Mouse (Mus musculus) erythroblast, adult 5-6 weeks (primary cell): ENCODE results near the gene Kif3c. TPM values are rescaled to one million over a fixed set of nuclear protein-coding genes. Genes with fewer than 3 reads are reported as not detected.

Source experiments
- ATAC-seq: replicated peaks from 2 replicates; pipeline ENCODE4 v1.8.0; 2016; ENCODE audit warnings: moderate number of reproducible peaks, mild to moderate bottlenecking, moderate TSS enrichment, inconsistent platforms; ENCODE audit not compliant: poor library complexity, low FRiP score, severe bottlenecking
- total RNA-seq, 2 experiments: library from RNA; stranded (forward) in 1 of 2; stranded (reverse) in 1 of 2; fragments of 150-400 nt in 1 of 2; fragments of 200-764, 138-1000 nt in 1 of 2; gene quantifications; 2 replicates each; pipeline versions ENCODE4 v1.2.3 to v1.2.4; 2015 to 2017; ENCODE audit warnings: low replicate concordance in 2 of 2

The Kif3c gene
- total RNA-seq (2015; ENCODE audit: low replicate concordance) (not detected in 2 replicates), total RNA-seq (2017; ENCODE audit: low replicate concordance) (1.5 and 1.8 TPM in 2 replicates)

DNA sequence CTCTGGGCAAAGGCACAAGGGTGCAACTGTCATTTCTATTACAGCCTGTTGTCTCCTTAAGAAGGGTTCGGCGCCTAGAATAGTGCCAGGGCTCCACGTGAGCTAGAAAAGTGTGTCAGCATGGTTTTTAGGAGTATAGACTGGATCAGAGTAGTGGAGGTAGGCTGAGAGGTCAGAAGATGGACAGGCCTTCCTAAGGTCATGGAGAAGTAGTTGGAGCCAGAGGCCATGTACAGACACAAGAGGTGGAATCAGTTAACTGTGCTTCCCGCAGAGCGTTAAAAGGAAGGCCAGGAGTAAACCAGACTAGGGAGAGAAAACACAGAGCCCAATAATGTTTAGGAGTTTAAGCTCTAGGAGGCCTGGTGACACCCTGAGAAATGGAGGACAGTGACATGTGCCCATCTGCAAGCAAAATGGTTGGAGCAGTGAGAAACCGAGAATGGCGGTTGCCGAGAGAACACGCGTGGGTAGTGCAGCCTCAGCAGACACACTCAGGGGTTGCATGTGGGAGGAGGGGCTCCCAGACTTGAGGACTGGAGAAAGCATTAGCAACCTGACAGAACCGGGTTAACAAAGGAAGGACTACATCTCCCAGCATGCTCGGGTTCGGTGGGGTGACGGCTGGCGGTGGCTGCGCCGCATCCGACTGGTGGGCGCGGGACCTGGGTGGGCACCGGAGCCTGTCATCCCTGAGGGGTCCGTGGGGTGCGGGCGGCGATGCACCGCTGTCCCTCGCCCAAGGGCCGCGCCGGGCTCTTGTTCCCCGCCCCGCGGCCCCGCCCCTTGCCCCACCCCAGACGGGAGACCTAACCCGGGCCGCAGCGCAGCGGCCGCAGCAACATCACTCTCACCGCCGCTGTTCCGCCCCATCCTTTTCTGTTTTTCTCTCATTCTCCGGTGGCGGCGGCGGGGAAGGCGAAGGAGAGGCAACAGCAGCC, at the start of gene Kif3c:
Kif3c (plus strand) TSS at position 625 of the 941 bp plus-strand sequence.
- ATAC-seq, result 0 out of 2 replicates have a peak, but pooled peaks have one; percentile 18

DNA sequence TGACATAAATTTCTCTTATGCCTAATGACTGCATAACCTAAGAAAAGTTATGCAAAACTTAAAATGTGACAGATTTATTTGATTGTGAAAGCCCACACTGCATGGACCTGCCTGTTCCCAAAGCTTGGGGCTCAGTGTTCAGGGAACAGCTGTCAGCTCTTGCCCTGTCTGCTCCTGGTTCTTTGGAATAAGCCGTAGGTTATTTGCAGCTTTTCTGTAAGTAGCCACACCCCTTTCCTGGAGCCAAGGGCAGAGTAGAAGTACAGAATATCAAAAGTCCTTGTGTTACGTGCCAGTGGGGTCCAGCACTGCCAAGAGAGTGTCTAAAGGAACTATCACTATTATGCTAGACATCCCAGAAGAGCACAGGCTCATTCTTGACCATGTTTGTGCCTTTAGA, 48.8 kb upstream of the Kif3c start:
- no peak for ATAC-seq

DNA sequence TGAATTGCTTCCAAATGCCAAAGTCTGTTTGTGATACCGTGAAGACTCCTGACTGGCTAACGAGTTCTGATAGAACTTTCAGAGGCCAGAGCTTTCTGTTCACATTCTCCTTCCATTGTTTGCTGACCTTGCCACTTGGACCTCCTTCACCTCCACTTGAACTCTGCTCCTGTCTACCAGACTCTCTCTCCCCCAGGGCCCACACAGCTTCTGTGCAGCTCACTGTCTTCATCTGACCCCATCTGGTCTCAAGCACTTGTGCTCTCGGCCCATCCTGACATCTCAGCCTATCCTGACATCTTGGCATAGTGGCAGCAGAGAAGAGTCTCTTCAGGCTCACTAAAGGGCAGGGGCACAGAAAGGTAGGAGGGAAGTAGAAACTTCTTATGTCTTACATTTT, 48.0 kb upstream of the Kif3c start:
- ATAC-seq, result no peak

DNA sequence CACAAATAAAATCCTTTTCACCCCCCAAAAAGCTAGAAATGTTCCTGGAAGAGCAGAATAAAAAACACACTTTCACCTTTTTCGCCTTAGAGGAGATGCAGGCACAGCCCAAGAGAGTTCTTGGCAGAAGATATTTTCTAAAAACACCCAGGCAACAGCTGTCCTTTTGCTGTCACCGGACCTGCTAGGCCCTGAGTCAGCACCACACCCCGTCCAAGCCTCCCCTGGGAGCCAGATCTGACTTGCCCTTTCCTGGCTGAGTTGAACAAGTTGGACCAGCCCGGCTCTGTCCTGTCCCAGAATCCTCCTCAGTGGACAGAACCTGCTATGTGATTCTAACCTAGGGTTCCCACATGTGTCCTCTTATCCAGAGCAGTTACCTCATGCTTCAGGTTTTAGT, 45.6 kb upstream of the Kif3c start:
- peak; percentile 86 for ATAC-seq

DNA sequence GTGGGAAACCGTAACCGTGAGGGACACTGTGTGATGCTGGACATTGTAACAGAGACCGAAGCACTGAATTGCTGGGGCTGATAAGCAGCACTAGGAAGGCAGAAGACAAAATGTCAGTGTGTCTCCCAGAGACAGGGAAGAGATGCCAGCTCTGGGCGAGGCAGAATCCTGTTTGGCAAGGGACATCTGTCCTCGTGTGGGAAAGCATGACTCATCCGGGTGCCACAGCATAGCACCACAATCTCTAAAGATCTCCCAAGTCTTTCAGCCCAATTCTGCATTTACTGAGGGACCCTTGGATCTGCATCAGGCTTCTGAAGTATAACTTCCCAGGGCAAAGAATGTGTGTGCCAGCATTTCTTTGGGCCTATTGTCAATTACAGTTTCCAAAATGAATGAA, 41.7 kb upstream of the Kif3c start:
- ATAC-seq, result no peak

DNA sequence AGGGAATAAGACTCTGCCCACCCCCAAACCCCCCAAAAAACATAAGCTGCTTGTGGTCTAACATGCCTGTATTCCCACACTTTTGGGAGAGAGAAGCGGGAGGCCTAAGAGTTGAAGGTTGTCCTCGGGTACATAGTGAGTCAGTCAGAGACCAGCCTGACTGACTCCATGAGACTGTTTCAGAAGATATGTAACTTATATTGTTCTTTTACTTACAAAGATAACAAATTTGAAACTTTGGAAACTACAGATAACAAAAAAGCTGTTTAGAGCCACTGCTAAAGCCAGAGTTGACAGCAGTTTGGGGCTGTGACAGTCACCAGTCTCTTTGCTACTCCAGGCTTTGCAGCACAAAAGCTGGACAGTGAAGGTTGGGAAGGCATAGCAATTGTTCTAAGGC, 39.7 kb upstream of the Kif3c start:
- no peak for ATAC-seq

DNA sequence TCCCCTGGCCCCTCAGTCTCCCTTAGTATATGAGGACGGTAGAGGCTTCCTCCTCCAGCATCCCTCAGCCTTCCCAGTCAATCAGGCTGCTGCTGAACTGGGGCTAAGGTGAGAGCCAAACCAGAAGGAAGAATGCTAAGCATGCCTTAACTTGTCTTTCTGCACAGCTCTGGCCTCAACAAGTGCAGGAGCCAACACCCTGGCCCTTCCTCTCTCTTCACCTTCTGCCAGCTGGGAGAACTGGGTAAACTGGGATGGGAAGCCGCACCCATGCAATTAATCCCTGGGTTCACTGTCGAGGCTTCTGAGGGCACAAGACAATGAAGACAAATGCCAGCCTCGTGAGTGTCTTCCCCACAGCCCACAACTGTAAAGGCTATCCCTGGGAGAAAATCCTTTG, 35.3 kb upstream of the Kif3c start:
- no peak for ATAC-seq

DNA sequence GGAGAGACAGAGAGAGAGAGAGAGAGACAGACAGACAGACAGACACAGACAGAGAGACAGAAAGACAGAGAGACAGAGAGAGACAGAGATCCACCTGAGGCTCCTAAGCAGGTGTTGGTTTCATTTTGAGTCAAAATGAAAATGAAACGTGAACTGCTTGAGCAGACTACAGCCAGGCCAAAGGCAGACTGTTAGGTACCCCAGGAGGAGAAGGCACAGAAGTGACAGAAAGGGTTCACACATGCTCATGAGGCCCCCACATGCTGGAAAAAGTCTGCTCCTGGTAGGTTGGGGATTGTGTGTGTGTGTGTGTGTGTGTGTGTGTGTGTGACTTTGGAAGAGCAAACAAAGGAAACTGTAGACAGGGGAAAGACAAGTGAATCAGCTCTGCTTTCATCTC, 26.0 kb upstream of the Kif3c start:
- no peak for ATAC-seq

DNA sequence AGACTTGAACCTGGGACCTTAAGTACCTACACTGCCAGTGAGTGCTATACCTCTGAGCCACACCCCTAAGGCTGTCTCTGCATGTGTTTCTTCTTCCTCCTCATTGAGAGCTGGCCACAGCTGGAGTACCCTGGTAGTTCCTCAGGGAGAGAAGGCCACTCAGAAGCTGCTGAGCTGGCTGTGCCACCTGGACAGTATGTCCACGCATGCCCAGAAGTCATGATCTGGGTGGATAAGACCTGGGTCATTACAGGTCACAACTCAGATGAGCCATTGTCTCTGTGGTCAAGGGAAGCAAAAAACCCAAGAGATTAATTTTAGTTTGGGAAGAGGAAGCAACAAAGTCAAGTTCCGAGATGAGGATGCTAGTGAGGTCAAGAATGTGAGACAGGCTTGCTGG, 20.8 kb upstream of the Kif3c start:
- ATAC-seq, result no peak

DNA sequence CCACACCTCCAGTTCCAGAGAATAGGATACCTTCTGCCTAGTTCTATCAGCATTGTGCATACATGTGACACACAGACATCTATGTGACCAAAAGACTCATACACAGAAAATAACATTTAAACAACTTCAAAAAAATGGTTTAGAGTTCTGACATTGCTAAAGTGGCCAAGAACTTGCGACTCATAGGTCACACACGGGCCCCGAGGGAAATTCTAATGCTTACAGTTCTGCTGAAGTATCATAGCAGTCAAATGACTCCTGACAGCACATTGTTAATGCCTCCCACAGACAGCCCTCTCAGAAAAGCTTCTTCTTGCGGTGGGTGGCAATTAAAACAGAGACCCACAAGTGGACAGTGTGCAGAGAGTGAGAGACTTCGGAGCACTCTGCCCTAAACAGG, 19.9 kb upstream of the Kif3c start:
- no peak for ATAC-seq

DNA sequence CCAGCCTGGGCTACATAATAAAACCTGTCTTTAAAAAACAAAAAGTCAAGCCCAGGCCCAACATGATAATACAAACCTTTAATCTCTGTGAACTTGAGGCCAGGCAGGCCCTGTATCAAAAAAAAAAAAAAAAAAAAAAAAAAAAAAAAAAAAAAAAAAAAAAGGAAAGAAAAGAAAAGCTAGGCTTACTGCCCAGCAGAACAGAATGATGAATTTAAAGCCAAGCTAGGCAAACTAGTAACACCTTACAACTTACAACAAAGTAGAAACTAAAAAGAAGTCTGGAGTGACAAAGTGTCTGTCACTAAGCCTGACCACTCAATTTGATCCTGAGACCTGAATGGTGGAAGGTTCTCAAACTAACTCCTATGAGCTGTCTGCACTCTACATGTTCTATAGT, 17.2 kb upstream of the Kif3c start:
- ATAC-seq, result no peak

DNA sequence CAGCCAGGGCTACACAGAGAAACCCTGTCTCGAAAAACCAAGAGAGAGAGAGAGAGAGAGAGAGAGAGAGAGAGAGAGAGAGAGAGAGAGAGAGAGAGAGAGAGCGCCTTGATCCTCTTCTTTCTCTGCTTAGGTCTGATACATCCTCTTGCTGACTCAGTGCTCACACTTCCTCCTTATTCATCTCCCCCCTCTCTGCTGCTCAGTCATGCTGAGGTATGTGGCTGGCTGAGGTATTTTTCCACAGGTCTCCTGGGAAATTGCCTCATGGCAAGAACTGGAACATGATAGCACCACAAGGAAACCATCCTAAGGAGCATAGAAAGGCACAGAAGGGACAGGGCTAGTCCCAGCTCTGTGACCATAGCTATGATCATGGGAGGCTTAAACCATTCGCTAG, 15.5 kb upstream of the Kif3c start:
- ATAC-seq, result no peak

DNA sequence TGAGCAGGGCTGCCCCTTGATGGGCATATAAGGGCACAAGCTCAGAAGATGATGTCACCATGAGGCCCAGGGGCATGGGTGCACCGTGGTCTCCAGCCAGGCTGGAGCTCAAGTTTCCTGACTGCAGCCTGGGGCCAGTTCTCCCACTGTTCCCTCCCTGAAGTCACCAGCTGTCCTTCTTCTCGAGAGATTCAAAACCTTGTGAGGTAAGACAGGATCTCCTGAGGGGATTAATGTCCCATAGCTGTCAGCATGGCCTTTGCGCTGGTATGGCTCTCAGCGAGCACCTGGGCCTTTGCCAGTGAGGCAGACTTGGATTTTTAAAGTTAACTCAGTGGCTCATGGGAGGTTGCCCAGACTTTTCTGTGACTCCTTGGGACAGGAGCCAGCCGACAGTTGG, 14.8 kb upstream of the Kif3c start:
- no peak for ATAC-seq

DNA sequence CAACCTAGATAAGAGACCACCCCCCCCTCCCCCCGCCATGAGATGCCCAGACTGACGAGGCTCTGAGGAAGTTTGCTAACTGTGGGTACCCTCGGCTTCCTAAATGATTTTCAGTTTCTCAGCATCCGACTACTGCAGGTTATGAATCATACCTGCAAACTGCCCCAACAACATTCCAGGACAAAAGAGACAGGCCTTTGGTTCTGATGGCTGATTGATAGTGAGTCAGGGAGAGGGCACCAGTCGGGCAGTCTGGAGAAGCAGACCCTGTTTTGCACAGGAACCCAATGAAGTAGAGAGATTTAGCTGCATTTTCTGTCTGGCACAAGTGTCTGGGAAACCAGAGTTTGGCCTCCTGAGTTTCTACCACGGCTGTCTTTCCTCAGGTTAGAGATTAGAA, 12.7 kb upstream of the Kif3c start:
- no peak for ATAC-seq

DNA sequence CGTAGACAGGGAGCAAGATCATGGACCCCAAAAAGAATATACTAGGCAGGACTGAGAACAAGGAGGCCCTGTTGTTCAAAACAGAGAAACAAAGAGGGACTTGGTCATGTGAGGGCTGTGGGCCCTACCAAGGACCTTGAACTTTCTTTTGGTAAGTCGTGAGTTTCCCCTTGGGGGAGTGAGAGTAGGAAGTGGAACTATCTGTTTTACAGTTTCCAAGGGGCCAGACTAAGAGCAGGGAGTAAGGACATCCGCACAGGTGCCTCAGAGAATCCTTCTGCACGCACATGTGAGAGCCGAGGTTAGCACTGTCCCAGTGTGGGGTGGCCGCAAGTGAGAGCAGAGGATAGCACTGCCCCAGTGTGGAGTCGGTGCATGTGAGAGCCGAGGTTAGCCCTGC, 9.9 kb upstream of the Kif3c start:
- no peak for ATAC-seq

DNA sequence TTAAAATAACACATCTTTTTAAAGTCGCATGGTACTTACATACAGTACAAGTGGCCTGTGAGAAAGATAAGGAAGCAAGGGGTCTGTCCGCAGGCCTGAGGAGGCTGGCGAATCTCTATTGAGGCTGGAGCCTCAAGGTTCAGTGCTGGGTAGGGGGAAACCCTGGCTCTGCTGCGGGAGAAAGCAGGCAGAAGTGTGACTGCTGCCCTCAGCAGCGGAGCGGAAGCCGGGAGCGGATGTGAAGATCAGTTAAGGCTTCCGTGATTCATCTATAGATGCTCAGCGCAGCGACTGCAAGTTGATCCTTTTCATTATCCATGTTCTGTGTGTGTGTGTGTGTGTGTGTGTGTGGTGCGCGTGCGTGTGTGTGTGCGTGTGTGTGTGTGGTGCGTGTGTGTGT, 8.1 kb upstream of the Kif3c start:
- no peak for ATAC-seq

DNA sequence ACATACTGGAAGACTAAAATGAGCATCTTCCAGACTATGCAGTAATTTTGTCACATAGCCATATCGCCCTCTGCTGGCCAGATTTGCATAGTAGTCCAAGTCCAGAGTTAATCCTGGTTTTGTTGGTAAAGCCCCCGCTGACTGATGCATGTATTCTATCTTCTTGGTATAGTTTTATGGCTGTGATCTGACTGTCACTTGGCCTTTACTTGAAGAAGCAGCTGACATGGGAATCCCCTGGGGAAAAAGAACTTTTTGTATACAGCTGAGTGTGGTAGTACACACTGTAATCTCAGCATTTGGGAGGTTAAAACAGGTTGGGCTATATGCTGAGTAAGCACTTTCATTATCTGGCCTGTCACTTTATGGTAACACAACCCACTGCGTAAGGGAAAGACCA, 5.6 kb upstream of the Kif3c start:
- ATAC-seq, result peak; percentile 76

DNA sequence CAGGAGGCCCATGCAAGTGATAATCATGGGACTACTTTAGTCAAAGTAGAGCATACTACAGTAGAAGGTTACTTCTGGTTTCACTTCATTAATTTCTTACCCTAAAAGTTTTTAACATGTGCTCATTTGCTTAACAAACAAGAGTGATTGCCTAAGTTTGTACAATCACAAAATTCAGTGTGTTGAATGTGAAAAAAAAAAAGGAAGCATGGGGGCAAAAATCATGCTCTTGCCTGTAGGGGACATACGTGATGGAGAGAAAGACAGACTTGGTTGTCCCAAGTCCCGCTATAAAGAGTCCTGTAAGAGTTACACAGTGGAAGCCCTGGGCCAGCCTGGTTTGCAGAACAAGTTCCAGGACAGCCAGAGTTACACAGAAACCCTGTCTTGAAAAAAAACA, 4.9 kb upstream of the Kif3c start:
- ATAC-seq, result no peak

DNA sequence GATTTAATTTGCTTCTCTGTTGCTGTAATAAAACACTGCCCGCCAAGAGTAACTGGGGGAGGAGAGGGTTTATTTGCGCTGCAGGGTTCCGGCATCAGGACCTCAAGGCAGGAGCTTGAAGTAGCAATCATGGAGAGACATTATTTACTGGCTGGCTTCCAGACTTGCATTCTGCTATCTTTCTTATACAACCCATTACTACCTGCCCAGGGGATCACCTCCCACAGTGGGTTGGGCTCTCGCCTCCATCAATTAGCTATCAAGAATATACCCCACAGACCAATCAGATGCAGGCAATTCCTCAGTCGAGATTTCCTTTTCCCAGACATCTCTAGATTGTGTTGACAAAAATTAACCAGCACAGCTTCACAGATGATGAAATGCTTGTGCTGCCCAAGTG, 856 bp upstream of the Kif3c start:
- ATAC-seq, result no peak

DNA sequence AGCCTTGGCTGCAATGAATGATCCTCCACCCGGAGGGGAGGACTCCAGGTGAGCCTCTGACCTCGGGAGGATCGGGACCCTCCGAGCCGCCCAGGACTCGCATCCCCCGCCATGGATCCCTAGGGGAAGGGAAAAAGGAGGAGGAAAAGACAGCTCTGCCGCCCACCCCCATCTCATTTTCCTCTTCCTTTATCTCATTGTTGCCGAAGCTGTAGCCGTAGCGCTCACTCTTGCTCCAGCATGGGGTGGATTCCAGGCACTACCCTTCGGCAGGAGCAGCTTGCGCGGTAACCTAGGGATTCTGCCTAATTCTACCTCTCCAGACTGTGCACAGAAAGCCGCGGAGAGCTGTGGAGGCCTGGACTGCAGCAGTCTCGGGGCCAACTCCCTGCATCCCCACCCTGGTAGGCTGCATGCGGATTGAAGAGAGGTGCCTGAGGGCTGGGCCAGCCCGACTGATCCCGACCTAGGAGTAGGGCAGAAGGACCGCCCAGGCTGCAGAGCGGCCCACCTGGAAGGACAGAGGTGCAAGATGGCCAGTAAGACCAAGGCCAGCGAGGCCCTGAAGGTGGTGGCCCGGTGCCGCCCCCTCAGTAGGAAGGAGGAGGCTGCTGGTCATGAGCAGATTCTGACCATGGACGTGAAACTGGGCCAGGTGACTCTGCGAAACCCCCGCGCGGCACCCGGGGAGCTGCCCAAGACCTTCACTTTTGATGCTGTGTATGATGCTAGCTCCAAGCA, 687 bp downstream of the Kif3c start:
- peak; percentile 52 for ATAC-seq
